Mouse (Mus musculus) E14TG2a.4 (cell line): ENCODE measurements around the gene Dctn1.

Experiments used
- CTCF ChIP-seq: conservative IDR thresholded peaks from 2 replicates; pipeline ENCODE4 v1.5.1; 2014; ENCODE audit warnings: low read length
- POU5F1 ChIP-seq: IDR thresholded peaks from 2 replicates; pipeline ENCODE4 v1.6.1; 2014; ENCODE audit warnings: low read length, borderline replicate concordance

GRCm38 (mm10) chr6:83136881-83137575 lies 28.7 kb upstream of the Dctn1 start:
- TF ChIP-seq POU5F1 (no peak), CTCF (no peak)
